Mouse (Mus musculus) limb, embryonic 14.5 days (tissue): Measurements from ENCODE around the gene Ssrp1. TPM values are rescaled to one million over a fixed set of nuclear protein-coding genes. Genes with fewer than 3 reads are reported as not detected.

ENCODE experiments used
- ATAC-seq: fragments of 200-750 bp; cut with Nextera tagmentation; 2 replicates; pipeline ENCODE4 v1.8.0; 2017; ENCODE audit warnings: low read depth, moderate number of reproducible peaks, moderate TSS enrichment; ENCODE audit not compliant: low FRiP score
- DNase-seq: peaks from one replicate; pipeline ENCODE4 v3.0.0-alpha.2; 2015; ENCODE audit warnings: low spot score
- H3K27ac ChIP-seq: fragments of 300-500 bp; sonication (generic); replicated peaks from 2 replicates; pipeline ENCODE4 v1.5.1; 2014; ENCODE audit warnings: low read depth, mild to moderate bottlenecking, low read length, moderate library complexity, mixed read lengths
- H3K27me3 ChIP-seq: fragments of 300-500 bp; sonication (generic); 2 replicates; pipeline ENCODE4 v1.6.1; 2014; ENCODE audit warnings: low read length, mixed read lengths; ENCODE audit not compliant: control insufficient read depth, insufficient read depth
- H3K36me3 ChIP-seq: fragments of 300-500 bp; sonication (generic); 2 replicates; pipeline ENCODE4 v1.6.1; 2014; ENCODE audit warnings: mild to moderate bottlenecking, low read length, moderate library complexity, mixed read lengths; ENCODE audit not compliant: control insufficient read depth, insufficient read depth
- H3K4me1 ChIP-seq: fragments of 300-500 bp; sonication (generic); 2 replicates; pipeline ENCODE4 v1.6.1; 2014; ENCODE audit warnings: antibody characterized with exemption, low read length, mixed read lengths; ENCODE audit not compliant: control insufficient read depth, insufficient read depth
- H3K4me2 ChIP-seq: fragments of 300-500 bp; sonication (generic); replicated peaks from 2 replicates; pipeline ENCODE4 v1.6.1; 2014; ENCODE audit warnings: low read depth, mild to moderate bottlenecking, low read length, moderate library complexity; ENCODE audit not compliant: severe bottlenecking
- H3K4me3 ChIP-seq: fragments of 300-500 bp; sonication (generic); replicated peaks from 2 replicates; pipeline ENCODE4 v1.5.1; 2014; ENCODE audit warnings: low read length
- H3K9ac ChIP-seq: fragments of 300-500 bp; sonication (generic); 2 replicates; pipeline ENCODE4 v1.6.1; 2014; ENCODE audit warnings: mild to moderate bottlenecking, low read depth, low read length, moderate library complexity; ENCODE audit not compliant: severe bottlenecking
- H3K9me3 ChIP-seq: fragments of 300-500 bp; sonication (generic); 2 replicates; pipeline ENCODE4 v1.6.1; 2016; ENCODE audit warnings: low read length; ENCODE audit not compliant: control insufficient read depth
- POLR2A ChIP-seq: fragments of 200-500 bp; IDR thresholded peaks from 2 replicates; pipeline ENCODE4 v1.8.0; 2012; ENCODE audit warnings: inconsistent platforms, mild to moderate bottlenecking, moderate library complexity, borderline replicate concordance; ENCODE audit not compliant: insufficient read depth, insufficient read length; ENCODE audit errors: extremely low read depth
- WGBS: fragments of 180-500 bp; shearing (Covaris S2); extraction: QIAGEN DNeasy Blood & Tissue Kit; methylation state at CpG from one replicate; pipeline ENCODE4 v1.1.7; 2014; 5-methylcytosine and 5-hydroxymethylcytosine counted together
- polyA plus RNA-seq, 2 experiments: library from polyadenylated mRNA; depleted of rRNA in 1 of 2; stranded (reverse) in 1 of 2; unstranded in 1 of 2; fragments of >200 nt; fragmentation: Nextera tagmentation in 1 of 2; extraction: Ambion mirVana in 1 of 2; gene quantifications; 2 replicates each; pipeline versions ENCODE4 v1.2.1 to v1.2.3; 2012 to 2014

Gene Ssrp1
- polyA plus RNA-seq, 2 experiments, result 242 to 256 TPM

DNA sequence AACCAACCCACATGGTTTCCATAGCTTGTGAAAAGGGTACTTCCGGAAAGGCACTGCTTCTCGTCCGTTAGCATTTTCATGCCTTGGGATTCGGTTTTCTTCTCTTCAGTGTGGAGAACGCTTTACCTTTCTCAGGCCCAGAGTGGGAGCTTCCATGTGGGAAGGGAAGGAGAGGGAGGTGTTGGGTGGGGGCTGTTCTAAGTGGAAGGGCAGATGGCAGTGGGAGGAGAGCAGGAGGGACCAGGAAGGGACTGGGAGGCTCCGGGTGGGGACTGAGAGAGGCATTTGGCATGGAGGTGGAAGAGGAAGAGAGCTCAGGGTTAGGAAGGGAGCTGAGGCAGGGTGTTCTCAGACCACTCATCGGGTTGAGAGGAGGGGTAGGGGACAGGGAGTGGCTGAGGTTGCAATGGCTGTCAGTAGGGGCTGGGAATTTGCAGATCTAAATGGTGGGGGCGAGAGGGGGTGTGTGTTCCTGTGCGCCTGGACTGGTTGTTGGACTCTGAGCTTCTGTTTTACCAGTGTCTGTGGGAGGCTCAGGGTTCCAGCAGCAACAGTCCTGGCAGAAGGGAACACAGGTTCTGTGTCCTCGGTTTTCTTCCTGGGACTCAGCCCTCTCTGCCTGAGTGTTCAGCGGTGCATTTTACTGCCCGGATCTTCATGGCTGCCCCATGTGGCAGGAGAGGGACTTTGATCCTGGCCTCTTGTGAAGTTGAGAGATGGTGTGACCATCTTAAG lies 28.3 kb downstream of the Ssrp1 start:
- DNase-seq (no peak), ATAC-seq (no peak)
- Histone ChIP-seq H3K4me3 (no peak overlapping the region), H3K4me1 (peaks cover 17% of the 10 kb centered on the region), H3K9me3 (no peaks in the 10 kb centered on the region), H3K27ac (no peak overlapping the region), H3K27me3 (no peaks in the 10 kb centered on the region), H3K9ac (peak overlapping the region; percentile 13; the same call in 1 of the 2 replicates), H3K4me2 (no peak overlapping the region), H3K36me3 (peaks cover 38% of the 10 kb centered on the region)
- WGBS, result 60% methylated on average over 12 of the region's 12 CpGs
- TF ChIP-seq POLR2A, result no peak

DNA sequence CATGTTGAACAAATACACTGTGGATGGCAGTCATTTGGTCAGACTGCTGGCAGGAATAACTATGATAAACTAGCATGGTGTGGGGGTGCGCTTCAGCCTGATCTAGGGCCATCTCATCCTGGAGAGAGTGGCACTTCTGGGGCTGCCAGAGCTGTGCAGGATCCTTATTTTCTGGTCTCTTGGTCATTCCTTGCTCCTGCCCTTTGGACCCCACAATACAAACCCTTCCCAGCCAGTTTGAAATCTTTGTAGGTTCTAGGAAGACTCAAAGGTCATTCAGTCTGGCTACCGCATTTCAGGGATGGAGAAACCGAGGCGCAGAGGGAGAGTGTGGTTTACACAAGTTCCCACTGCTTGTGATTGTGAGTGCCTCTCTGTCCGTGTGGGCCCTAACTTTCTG lies 29.9 kb downstream of the Ssrp1 start:
- no peak for TF ChIP-seq POLR2A
- peaks cover 8% of the 10 kb centered on the region for H3K4me1 ChIP-seq

DNA sequence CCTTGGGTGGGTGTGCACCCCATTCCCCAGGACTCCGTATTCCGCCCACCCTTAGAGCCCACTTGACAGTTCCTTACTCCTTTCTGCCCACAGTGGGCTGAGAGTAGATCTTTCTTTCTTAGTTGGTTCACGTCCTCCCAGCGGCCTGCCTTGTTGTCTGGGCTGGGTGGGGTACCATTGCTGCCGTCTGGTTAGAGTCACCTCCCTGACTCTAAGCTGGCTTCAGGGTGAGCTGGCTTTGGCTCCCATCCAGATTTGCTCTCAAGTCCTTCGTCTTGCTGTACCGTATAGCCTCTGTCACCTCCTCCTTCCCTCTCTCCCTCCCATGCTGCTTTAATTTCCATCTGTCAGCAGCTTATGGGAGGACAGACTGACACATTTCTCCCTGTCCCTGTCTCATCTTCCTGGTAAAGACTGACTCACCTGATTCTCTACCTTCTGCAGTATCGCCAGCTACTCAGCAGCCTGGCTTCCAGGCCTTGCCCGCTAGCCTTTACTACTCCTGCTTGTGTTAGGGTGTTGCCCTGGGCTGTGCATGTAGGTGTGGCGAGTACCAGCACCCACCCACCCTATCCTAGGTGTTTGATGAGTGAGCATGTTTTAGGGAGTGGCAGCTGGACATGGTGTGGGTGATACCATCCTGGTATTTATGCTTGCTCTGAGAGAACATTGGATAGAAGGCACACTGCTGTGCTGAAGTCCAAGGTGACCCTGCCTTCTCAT lies 31.0 kb downstream of the Ssrp1 start:
- WGBS, result 70% methylated on average over 10 of the region's 10 CpGs
- ATAC-seq (no peak), DNase-seq (no peak)
- H3K27ac ChIP-seq, result no peak overlapping the region
- H3K27me3 ChIP-seq, result no peaks in the 10 kb centered on the region
- 0 out of 2 replicates have a peak overlapping the region, but pooled peaks have one; percentile 7 for H3K9ac ChIP-seq
- peaks cover 8% of the 10 kb centered on the region for H3K4me1 ChIP-seq
- no peak overlapping the region for H3K4me3 ChIP-seq
- no peak for TF ChIP-seq POLR2A
- H3K36me3 ChIP-seq, result peaks cover 50% of the 10 kb centered on the region
- no peaks in the 10 kb centered on the region for H3K9me3 ChIP-seq
- H3K4me2 ChIP-seq, result no peak overlapping the region

More for the DNA sequence above, 29.9 kb downstream of the Ssrp1 start:
- DNase-seq, result no peak
- WGBS, result 93% methylated on average over 5 of the region's 5 CpGs
- Histone ChIP-seq H3K27ac (no peak overlapping the region), H3K27me3 (no peaks in the 10 kb centered on the region), H3K36me3 (peaks cover 50% of the 10 kb centered on the region), H3K4me2 (no peak overlapping the region), H3K4me3 (no peak overlapping the region), H3K9ac (no peak overlapping the region), H3K9me3 (no peaks in the 10 kb centered on the region)
- ATAC-seq, result no peak

DNA sequence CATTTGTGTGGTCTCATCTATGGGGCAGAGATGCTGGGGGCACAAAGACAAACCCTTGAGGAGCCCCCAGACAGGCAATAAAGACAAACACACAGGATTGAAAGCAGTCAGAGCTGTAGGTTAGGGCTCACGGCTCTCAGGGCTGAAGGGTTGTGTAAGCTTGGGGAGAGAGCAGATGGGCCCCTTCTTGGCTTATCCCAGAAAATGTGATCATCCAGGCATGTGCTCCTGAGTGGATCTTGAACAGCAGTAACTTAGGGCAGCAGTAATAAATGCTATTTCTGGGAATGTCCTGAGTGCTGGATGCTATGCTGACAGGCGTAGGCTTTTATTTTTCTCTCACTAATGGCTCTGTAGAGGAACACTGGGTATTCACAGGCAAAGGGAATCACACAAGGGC lies 31.6 kb downstream of the Ssrp1 start:
- TF ChIP-seq POLR2A, result no peak
- ATAC-seq, result no peak
- DNase-seq, result no peak
- H3K27me3 ChIP-seq, result no peaks in the 10 kb centered on the region
- no peak overlapping the region for H3K9ac ChIP-seq
- no peaks in the 10 kb centered on the region for H3K9me3 ChIP-seq
- no peak overlapping the region for H3K4me3 ChIP-seq
- H3K27ac ChIP-seq, result no peak overlapping the region
- peaks cover 50% of the 10 kb centered on the region for H3K36me3 ChIP-seq
- peaks cover 8% of the 10 kb centered on the region for H3K4me1 ChIP-seq
- WGBS, result 76% methylated on average over 2 of the region's 2 CpGs
- H3K4me2 ChIP-seq, result no peak overlapping the region

DNA sequence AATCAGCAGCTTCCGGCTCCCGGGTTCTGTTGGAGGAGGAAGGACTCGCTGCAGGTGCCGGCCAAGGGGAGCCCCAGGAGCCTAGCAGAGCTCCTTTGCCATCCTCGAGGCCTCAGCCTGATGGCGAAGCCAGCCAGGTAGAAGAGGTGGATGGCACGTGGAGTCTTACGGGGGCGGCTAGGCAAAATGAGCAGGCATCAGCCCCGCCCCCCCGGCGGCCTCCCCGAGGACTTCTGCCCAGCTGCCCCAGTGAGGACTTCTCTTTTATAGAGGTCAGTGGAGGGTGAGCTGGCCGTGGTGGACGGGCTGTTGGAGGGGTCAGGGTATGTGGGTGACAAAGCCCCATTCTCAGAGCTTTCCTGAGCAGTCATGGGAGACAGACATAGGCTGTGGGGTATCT lies 33.1 kb downstream of the Ssrp1 start:
- Histone ChIP-seq H3K4me1 (peaks cover 8% of the 10 kb centered on the region), H3K27ac (peak overlapping the region; percentile 48; the same call in 1 of the 2 replicates), H3K4me2 (no peak overlapping the region), H3K36me3 (peaks cover 48% of the 10 kb centered on the region), H3K9me3 (no peaks in the 10 kb centered on the region), H3K27me3 (no peaks in the 10 kb centered on the region), H3K9ac (no peak overlapping the region), H3K4me3 (no peak overlapping the region)
- no peak for TF ChIP-seq POLR2A
- no peak for DNase-seq
- WGBS, result 66% methylated on average over 15 of the region's 15 CpGs
- no peak for ATAC-seq
